Mouse (Mus musculus) retina, postnatal 7 days (tissue): ENCODE measurements around the gene Olfr137.

Experiments used
- DNase-seq: peaks from one replicate; pipeline ENCODE4 v3.0.0-alpha.2; 2012; ENCODE audit warnings: low read depth, low spot score

Gene Olfr137

DNA sequence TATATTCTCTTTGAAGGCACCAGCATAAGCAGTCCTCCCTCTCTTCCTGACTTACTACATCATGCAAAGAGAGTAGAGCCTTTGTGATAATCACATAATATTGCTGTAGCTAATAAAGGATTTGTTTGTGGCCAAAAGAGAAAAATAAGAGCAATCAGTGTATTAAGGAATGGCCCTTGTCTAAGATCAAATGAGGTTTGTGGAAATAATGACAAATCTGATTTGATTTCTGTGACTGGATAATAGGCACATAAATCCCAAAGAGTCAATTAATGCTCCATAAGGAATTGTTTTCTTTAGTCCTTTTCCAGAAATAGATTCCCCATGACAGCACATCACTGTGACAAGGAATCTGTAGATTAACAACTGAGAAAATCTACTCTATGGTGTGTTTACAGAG is at the start of gene Olfr137:
Gene Olfr137, minus strand, starts transcription at position 101 of the 400 bp plus-strand sequence.
- no peak for DNase-seq

DNA sequence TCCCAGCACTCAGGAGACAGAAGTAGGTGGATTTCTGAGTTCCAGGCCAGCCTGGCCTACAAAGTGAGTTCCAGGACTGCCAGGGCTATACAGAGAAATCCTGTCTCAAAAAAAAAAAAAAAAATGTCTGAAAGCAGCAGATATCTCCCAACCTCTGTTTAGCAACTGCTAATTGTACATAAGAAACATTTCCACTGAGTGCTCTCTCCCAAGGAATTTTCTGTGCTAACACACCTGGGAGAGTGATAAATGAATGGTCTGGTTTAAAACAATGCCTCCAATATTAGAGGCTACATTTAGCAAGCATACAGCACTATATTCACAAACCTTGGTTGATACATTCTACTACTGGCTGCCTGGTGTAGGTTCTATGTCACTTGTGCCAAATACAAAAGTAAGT is 22.2 kb upstream of the Olfr137 start, which contains the start of gene Olfr136:
Gene Olfr136, plus strand, starts transcription at position 301 of the 400 bp plus-strand sequence.
- DNase-seq, result no peak

DNA sequence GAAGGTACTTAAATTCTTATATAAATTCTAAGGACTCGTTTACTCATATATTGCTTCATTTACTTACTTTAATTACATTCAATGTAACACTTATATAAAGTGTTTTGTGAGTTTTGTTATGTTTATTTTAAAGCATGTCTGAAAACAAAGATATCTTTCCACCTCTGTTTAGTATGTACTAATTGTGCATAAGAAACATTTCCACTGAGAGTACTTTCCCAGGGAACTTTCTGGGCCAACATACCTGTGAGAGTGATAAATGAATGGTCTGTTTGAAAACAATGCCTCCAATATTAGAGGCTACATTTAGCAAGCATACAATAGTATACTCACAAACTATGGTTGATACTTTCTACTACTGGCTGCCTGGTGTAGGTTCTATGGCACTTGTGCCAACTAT is 46.6 kb downstream of the Olfr137 start, which contains the start of gene Olfr138:
Gene Olfr138, plus strand, starts transcription at position 301 of the 400 bp plus-strand sequence.
- DNase-seq, result no peak
